Mouse (Mus musculus): ENCODE measurements around the gene Grin3b. TPM values are rescaled to one million over a fixed set of nuclear protein-coding genes. Genes with fewer than 3 reads are reported as not detected.

Gene Grin3b
- total RNA-seq, 2 experiments from 2014 or later: 0.11 to 0.25 TPM

- intact Hi-C loops (cut with DNase I; ENCODE audit: low total_unique reads): loop anchor here (5.0 to 10.0 kb wide), 2 partner anchors 68 to 125 kb away; partner anchors contain the start of gene Cfd
- peak; percentile 98 for DNase-seq
Measured at GRCm38 (mm10) chr10:79959847-79960601, 10.5 kb upstream of the Grin3b start, which contains the start of gene Wdr18. TSS of gene Wdr18 (plus strand) at chr10:79960152.

GRCm38 (mm10) chr10:79960671-79961294 is 9.7 kb upstream of the Grin3b start:
- no peak for DNase-seq
- intact Hi-C loops (cut with DNase I; ENCODE audit: low total_unique reads): no loop called here

- intact Hi-C loops (cut with DNase I; ENCODE audit: low total_unique reads): no loop called here
- DNase-seq: no peak
Measured at GRCm38 (mm10) chr10:79964727-79965126, 5.8 kb upstream of the Grin3b start.

GRCm38 (mm10) chr10:79965325-79965724 is 5.2 kb upstream of the Grin3b start:
- intact Hi-C loops (cut with DNase I; ENCODE audit: low total_unique reads): no loop called here
- DNase-seq: no peak

- intact Hi-C loops (cut with DNase I; ENCODE audit: low total_unique reads): no loop called here
- no peak for DNase-seq
Measured at GRCm38 (mm10) chr10:79966886-79967400, 3.6 kb upstream of the Grin3b start.

- intact Hi-C loops (cut with DNase I; ENCODE audit: low total_unique reads): no loop called here
- DNase-seq: no peak
Measured at GRCm38 (mm10) chr10:79968181-79968580, 2.3 kb upstream of the Grin3b start.

GRCm38 (mm10) chr10:79969124-79969568 is 1.4 kb upstream of the Grin3b start:
- DNase-seq: no peak
- intact Hi-C loops (cut with DNase I; ENCODE audit: low total_unique reads): no loop called here

- intact Hi-C loops (cut with DNase I; ENCODE audit: low total_unique reads): no loop called here
- DNase-seq: no peak
Measured at GRCm38 (mm10) chr10:79971183-79971497, 625 bp downstream of the Grin3b start.

- intact Hi-C loops (cut with DNase I; ENCODE audit: low total_unique reads): no loop called here
- DNase-seq: no peak
Measured at GRCm38 (mm10) chr10:79972831-79973230, 2.3 kb downstream of the Grin3b start.

GRCm38 (mm10) chr10:79974087-79974486 is 3.6 kb downstream of the Grin3b start:
- intact Hi-C loops (cut with DNase I; ENCODE audit: low total_unique reads): no loop called here
- DNase-seq: no peak

GRCm38 (mm10) chr10:79974668-79975067 is 4.2 kb downstream of the Grin3b start:
- intact Hi-C loops (cut with DNase I; ENCODE audit: low total_unique reads): no loop called here
- DNase-seq: no peak

- intact Hi-C loops (cut with DNase I; ENCODE audit: low total_unique reads): no loop called here
- DNase-seq: no peak
Measured at GRCm38 (mm10) chr10:79976071-79976721, 5.7 kb downstream of the Grin3b start.

GRCm38 (mm10) chr10:79976722-79977107 is 6.2 kb downstream of the Grin3b start:
- intact Hi-C loops (cut with DNase I; ENCODE audit: low total_unique reads): no loop called here
- DNase-seq: no peak

GRCm38 (mm10) chr10:79977324-79977723 is 6.8 kb downstream of the Grin3b start:
- intact Hi-C loops (cut with DNase I; ENCODE audit: low total_unique reads): no loop called here
- DNase-seq: no peak

GRCm38 (mm10) chr10:79978061-79978460 is 7.5 kb downstream of the Grin3b start:
- no peak for DNase-seq
- intact Hi-C loops (cut with DNase I; ENCODE audit: low total_unique reads): no loop called here

- no peak for DNase-seq
- intact Hi-C loops (cut with DNase I; ENCODE audit: low total_unique reads): no loop called here
Measured at GRCm38 (mm10) chr10:79979401-79980155, 9.1 kb downstream of the Grin3b start.

- intact Hi-C loops (cut with DNase I; ENCODE audit: low total_unique reads): no loop called here
- DNase-seq: no peak
Measured at GRCm38 (mm10) chr10:79983205-79983604, 12.7 kb downstream of the Grin3b start.

- intact Hi-C loops (cut with DNase I; ENCODE audit: low total_unique reads): no loop called here
- peak; percentile 67 for DNase-seq
Measured at GRCm38 (mm10) chr10:79983670-79984069, 13.2 kb downstream of the Grin3b start.

GRCm38 (mm10) chr10:79984195-79984816 is 13.8 kb downstream of the Grin3b start, which contains the start of gene Tmem259:
TSS of gene Tmem259 (minus strand) at chr10:79984330.
- DNase-seq: peak; percentile 87
- intact Hi-C loops (cut with DNase I; ENCODE audit: low total_unique reads): no loop called here
